Mouse (Mus musculus) embryonic fibroblast, embryonic 13.5 days (primary cell): Measurements from ENCODE around the gene Gse1.

Source experiments
- CTCF ChIP-seq: IDR thresholded peaks from 2 replicates; pipeline ENCODE4 v1.5.1; 2011; ENCODE audit warnings: mild to moderate bottlenecking, control low read depth, low read length, moderate library complexity, borderline replicate concordance; ENCODE audit not compliant: insufficient read depth
- POLR2A ChIP-seq: IDR thresholded peaks from 2 replicates; pipeline ENCODE4 v1.6.1; 2011; ENCODE audit warnings: low read depth, mild to moderate bottlenecking, control low read depth, low read length, moderate library complexity

GRCm38 (mm10) chr8:120516182-120516755 is 288.0 kb downstream of the Gse1 start:
- TF ChIP-seq POLR2A: no peak
- no peak for TF ChIP-seq CTCF
